Mouse (Mus musculus) embryonic facial prominence, embryonic 11.5 days (tissue): Measurements from ENCODE around the gene Rabgap1. TPM values are rescaled to one million over a fixed set of nuclear protein-coding genes. Genes with fewer than 3 reads are reported as not detected.

Source experiments
- ATAC-seq: fragments of 200-750 bp; cut with Nextera tagmentation; replicated peaks from 2 replicates; pipeline ENCODE4 v1.8.0; 2017; ENCODE audit warnings: low read depth; ENCODE audit not compliant: insufficient number of reproducible peaks, low FRiP score, low TSS enrichment
- DNase-seq: peaks from one replicate; pipeline ENCODE4 v3.0.0-alpha.2; 2015; ENCODE audit warnings: low spot score
- H3K27ac ChIP-seq: fragments of 300-500 bp; sonication (generic); replicated peaks from 2 replicates; pipeline ENCODE4 v1.5.1; 2014; ENCODE audit warnings: mild to moderate bottlenecking, low read depth, low read length, control low read depth
- H3K27me3 ChIP-seq: fragments of 300-500 bp; sonication (generic); 2 replicates; pipeline ENCODE4 v1.6.1; 2014; ENCODE audit warnings: mild to moderate bottlenecking, low read length, moderate library complexity, mixed read lengths; ENCODE audit not compliant: control insufficient read depth, insufficient read depth
- H3K36me3 ChIP-seq: fragments of 300-500 bp; sonication (generic); replicated peaks from 2 replicates; pipeline ENCODE4 v1.6.1; 2014; ENCODE audit warnings: low read depth, mild to moderate bottlenecking, low read length, moderate library complexity, mixed read lengths; ENCODE audit not compliant: control insufficient read depth, insufficient read depth
- H3K4me1 ChIP-seq: fragments of 300-500 bp; sonication (generic); 2 replicates; pipeline ENCODE4 v1.6.1; 2014; ENCODE audit warnings: low read length, mixed read lengths; ENCODE audit not compliant: control insufficient read depth, insufficient read depth
- H3K4me2 ChIP-seq: fragments of 300-500 bp; sonication (generic); 2 replicates; pipeline ENCODE4 v1.6.1; 2014; ENCODE audit warnings: low read depth, mild to moderate bottlenecking, control low read depth, low read length, moderate library complexity
- H3K4me3 ChIP-seq: fragments of 300-500 bp; sonication (generic); 2 replicates; pipeline ENCODE4 v1.5.1; 2014; ENCODE audit warnings: low read depth, low read length, control low read depth
- H3K9ac ChIP-seq: fragments of 300-500 bp; sonication (generic); replicated peaks from 2 replicates; pipeline ENCODE4 v1.6.1; 2014; ENCODE audit warnings: mild to moderate bottlenecking, control low read depth, low read length
- H3K9me3 ChIP-seq: fragments of 300-500 bp; sonication (generic); replicated peaks from 2 replicates; pipeline ENCODE4 v1.6.1; 2016; ENCODE audit warnings: mild to moderate bottlenecking, low read length, inconsistent platforms, mixed read lengths; ENCODE audit not compliant: control insufficient read depth
- WGBS: fragments of 180-500 bp; shearing (Covaris S2); extraction: QIAGEN DNeasy Blood & Tissue Kit; methylation state at CpG from one replicate; pipeline ENCODE4 v1.1.7; 2014; 5-methylcytosine and 5-hydroxymethylcytosine counted together
- polyA plus RNA-seq: library from polyadenylated mRNA; unstranded; fragments of >200 nt; fragmentation: Nextera tagmentation; extraction: Ambion mirVana; gene quantifications from 2 replicates; pipeline ENCODE4 v1.2.1, GENCODE M21; 2014

Rabgap1 gene
- polyA plus RNA-seq, 1 experiment from 2014 or later, result 46.7 TPM

DNA sequence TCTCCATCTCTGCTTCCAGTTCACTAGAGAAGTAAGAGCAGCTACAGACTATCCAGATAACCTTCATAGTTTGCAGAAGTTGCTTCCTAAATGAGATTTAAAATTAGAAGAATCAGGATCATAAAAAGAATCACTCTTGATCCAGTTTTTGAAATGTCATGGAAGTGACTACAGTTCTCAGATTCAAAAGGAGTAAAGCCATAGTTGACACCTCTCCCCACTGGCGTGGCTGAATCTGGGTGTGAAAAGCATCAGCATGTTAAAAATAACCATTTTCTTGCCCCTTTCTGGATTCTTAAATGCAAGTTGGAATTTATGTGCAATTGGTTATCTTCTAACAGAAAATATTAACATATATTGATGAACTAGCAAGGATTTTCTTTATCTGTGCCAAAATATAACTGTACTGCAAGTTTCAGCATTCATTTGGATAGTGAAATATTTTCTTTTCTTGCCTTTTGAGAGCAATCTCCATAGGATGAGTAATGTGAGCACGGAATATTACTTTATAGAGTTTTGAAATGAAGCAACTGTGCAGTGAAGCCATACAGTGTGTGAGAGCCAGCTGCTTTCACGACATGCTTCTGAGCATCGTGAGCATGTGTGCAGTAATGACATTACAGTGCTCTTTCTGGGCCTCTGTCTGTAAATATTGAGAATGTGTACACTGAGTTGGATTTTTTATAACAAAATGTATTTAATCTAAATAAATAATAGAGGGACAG is 75.6 kb downstream of the Rabgap1 start:
- Histone ChIP-seq H3K4me3 (no peak overlapping the region), H3K9ac (no peak overlapping the region), H3K4me1 (no peaks in the 10 kb centered on the region), H3K36me3 (no peaks in the 10 kb centered on the region), H3K9me3 (no peaks in the 10 kb centered on the region), H3K27ac (no peak overlapping the region), H3K4me2 (no peak overlapping the region), H3K27me3 (no peaks in the 10 kb centered on the region)
- ATAC-seq, result no peak
- 87% methylated on average over 4 of the region's 4 CpGs for WGBS
- DNase-seq, result no peak

- no peak overlapping the region for H3K9ac ChIP-seq
Measured at GRCm38 (mm10) chr2:37519286-37519640, 76.2 kb downstream of the Rabgap1 start.

DNA sequence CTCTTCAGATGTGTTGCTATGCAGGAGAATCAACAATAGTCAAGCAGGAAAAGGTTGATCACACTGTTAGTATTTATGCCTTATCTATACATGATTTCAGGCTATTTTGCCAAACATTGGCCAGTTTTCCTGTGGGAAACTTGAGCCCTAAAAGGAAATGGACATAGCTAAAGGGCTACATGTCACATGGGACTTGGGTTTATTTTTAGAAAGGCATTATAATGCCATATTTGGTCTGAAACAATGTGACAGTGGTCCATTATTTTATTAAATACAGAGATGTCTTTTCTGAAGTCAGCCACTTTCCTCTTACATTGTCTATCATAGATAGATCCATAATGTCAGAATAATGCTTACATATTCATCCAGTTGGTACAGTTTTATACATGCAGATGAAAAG is 84.5 kb downstream of the Rabgap1 start:
- H3K4me1 ChIP-seq, result no peaks in the 10 kb centered on the region
- no peak overlapping the region for H3K27ac ChIP-seq
- ATAC-seq (no peak), DNase-seq (no peak)
- no peak overlapping the region for H3K4me2 ChIP-seq
- no peak overlapping the region for H3K9ac ChIP-seq
- no peaks in the 10 kb centered on the region for H3K36me3 ChIP-seq
- H3K27me3 ChIP-seq, result no peaks in the 10 kb centered on the region
- no peaks in the 10 kb centered on the region for H3K9me3 ChIP-seq
- H3K4me3 ChIP-seq, result no peak overlapping the region

More at GRCm38 (mm10) chr2:37519286-37519640, 76.2 kb downstream of the Rabgap1 start:
- DNase-seq, result no peak
- Histone ChIP-seq H3K4me1 (no peaks in the 10 kb centered on the region), H3K27me3 (no peaks in the 10 kb centered on the region), H3K27ac (no peak overlapping the region), H3K4me2 (no peak overlapping the region), H3K9me3 (no peaks in the 10 kb centered on the region), H3K36me3 (no peaks in the 10 kb centered on the region), H3K4me3 (no peak overlapping the region)
- 100% methylated on average over 1 of the region's 1 CpGs for WGBS
- ATAC-seq, result no peak

GRCm38 (mm10) chr2:37529397-37529796 is 86.3 kb downstream of the Rabgap1 start:
- Histone ChIP-seq H3K36me3 (no peaks in the 10 kb centered on the region), H3K9ac (no peak overlapping the region), H3K27ac (no peak overlapping the region), H3K9me3 (no peaks in the 10 kb centered on the region), H3K4me1 (no peaks in the 10 kb centered on the region), H3K4me3 (no peak overlapping the region), H3K27me3 (no peaks in the 10 kb centered on the region), H3K4me2 (no peak overlapping the region)
- ATAC-seq, result no peak
- 93% methylated on average over 2 of the region's 2 CpGs for WGBS
- DNase-seq, result no peak

GRCm38 (mm10) chr2:37530766-37531165 is 87.7 kb downstream of the Rabgap1 start:
- DNase-seq (no peak), ATAC-seq (no peak)
- H3K27ac ChIP-seq, result no peak overlapping the region
- H3K9ac ChIP-seq, result no peak overlapping the region
- no peaks in the 10 kb centered on the region for H3K36me3 ChIP-seq
- WGBS, result 88% methylated on average over 1 of the region's 1 CpGs
- no peaks in the 10 kb centered on the region for H3K9me3 ChIP-seq
- no peaks in the 10 kb centered on the region for H3K4me1 ChIP-seq
- H3K4me3 ChIP-seq, result no peak overlapping the region
- no peak overlapping the region for H3K4me2 ChIP-seq
- no peaks in the 10 kb centered on the region for H3K27me3 ChIP-seq

DNA sequence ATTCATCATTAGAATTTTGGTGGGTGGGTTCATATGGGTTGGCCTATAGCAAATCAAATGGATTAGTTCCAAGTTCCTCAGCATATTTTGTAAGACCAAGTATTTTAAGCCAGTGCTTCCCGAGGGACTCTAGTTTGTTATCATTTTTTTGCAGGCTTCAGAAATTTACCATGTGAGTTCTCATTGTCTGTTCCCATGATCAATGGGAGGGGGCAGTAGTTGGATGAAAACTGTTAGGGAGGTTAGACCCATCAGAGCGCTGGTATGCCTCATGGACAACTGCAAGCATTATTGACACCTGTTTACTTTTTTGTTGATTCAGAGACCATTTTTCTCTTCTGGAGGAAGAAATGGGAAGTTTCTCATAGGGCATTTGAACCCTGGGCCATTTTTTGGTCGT is 88.6 kb downstream of the Rabgap1 start:
- Histone ChIP-seq H3K36me3 (no peaks in the 10 kb centered on the region), H3K4me3 (no peak overlapping the region), H3K27me3 (no peaks in the 10 kb centered on the region), H3K9ac (no peak overlapping the region), H3K27ac (no peak overlapping the region), H3K9me3 (no peaks in the 10 kb centered on the region), H3K4me2 (no peak overlapping the region), H3K4me1 (no peaks in the 10 kb centered on the region)
- ATAC-seq, result no peak
- no peak for DNase-seq
- WGBS, result 89% methylated on average over 3 of the region's 3 CpGs

GRCm38 (mm10) chr2:37549346-37550012 is 106.4 kb downstream of the Rabgap1 start:
- 91% methylated on average over 1 of the region's 1 CpGs for WGBS
- H3K36me3 ChIP-seq, result no peaks in the 10 kb centered on the region; the same call in 1 of the 2 replicates

DNA sequence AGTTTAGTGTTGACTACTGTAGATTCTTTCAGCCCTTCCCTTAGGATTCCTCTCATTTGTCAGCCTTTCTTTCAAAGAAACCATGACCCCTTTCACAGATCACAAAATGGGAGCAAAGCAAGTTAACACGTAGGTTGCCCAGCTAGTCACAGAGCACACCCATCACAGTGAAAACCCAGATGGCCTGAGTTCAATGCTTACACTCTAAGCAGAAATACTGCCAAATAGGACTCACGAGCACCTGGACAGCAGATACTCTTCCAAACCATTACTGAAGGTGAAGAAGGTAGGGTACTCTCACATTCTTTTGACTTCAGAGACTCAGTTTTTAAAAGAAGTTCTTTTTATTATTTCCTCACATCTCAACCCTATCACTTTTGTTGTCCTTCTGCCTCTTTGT is 113.3 kb downstream of the Rabgap1 start:
- WGBS, result 62% methylated on average over 2 of the region's 2 CpGs
- no peaks in the 10 kb centered on the region for H3K27me3 ChIP-seq
- DNase-seq (no peak), ATAC-seq (no peak)
- no peaks in the 10 kb centered on the region for H3K4me1 ChIP-seq
- no peak overlapping the region for H3K27ac ChIP-seq
- no peak overlapping the region for H3K4me3 ChIP-seq
- no peak overlapping the region for H3K4me2 ChIP-seq
- peaks cover under 1% of the 10 kb centered on the region; the same call in 1 of the 2 replicates for H3K36me3 ChIP-seq
- no peak overlapping the region for H3K9ac ChIP-seq
- no peaks in the 10 kb centered on the region for H3K9me3 ChIP-seq

More at GRCm38 (mm10) chr2:37549346-37550012, 106.4 kb downstream of the Rabgap1 start:
- H3K9ac ChIP-seq, result no peak overlapping the region
- no peaks in the 10 kb centered on the region for H3K27me3 ChIP-seq
- no peak overlapping the region for H3K27ac ChIP-seq
- H3K4me3 ChIP-seq, result no peak overlapping the region
- H3K4me1 ChIP-seq, result no peaks in the 10 kb centered on the region
- ATAC-seq, result no peak
- no peak overlapping the region for H3K4me2 ChIP-seq
- no peak for DNase-seq
- H3K9me3 ChIP-seq, result no peaks in the 10 kb centered on the region
